Mouse (Mus musculus): ENCODE results near the gene Slc39a5. TPM values are rescaled to one million over a fixed set of nuclear protein-coding genes. Genes with fewer than 3 reads are reported as not detected.
A peak's percentile ranks its signal among the peaks of the same experiment; 100 is the strongest.

Slc39a5 gene
- total and polyA plus RNA-seq, 2 experiments, result 2.0 to 3.2 TPM

- Histone ChIP-seq H3K9ac (ENCODE audit: low read depth, low read length) (no peak overlapping the region), H3K27me3 (ENCODE audit: control insufficient read depth, insufficient read depth, low read length) (no peaks in the 10 kb centered on the region), H3K36me3 (ENCODE audit: control insufficient read depth, insufficient read depth, low read length) (no peaks in the 10 kb centered on the region), H3K4me3 (ENCODE audit: insufficient read depth, low read depth, low read length) (no peak overlapping the region), H3K79me2 (ENCODE audit: control insufficient read depth, insufficient read depth, low read length) (peaks cover 11% of the 10 kb centered on the region; the same call in 1 of the 2 replicates), H3K27ac (replicated peaks; ENCODE audit: insufficient read depth, low read depth, low read length) (no peak overlapping the region; the same call in 1 of the 2 replicates), H3K4me1 (ENCODE audit: control insufficient read depth, insufficient read depth, low read length) (peaks cover 12% of the 10 kb centered on the region)
- DNase-seq (ENCODE audit: extremely low read depth, low read depth, low spot score), result peak; percentile 57
- WGBS, result 41% methylated on average over 6 of the region's 6 CpGs
- no peak for TF ChIP-seq POLR2A (IDR thresholded peaks at IDR 0.05; ENCODE audit: extremely low read depth, insufficient read depth, low read length)
- TF ChIP-seq CTCF (IDR thresholded peaks at IDR 0.05; ENCODE audit: low read depth, low read length), result no peak
Measured at GRCm38 (mm10) chr10:128372989-128373748, 27.9 kb downstream of the Slc39a5 start.

GRCm38 (mm10) chr10:128372142-128372541, 28.9 kb downstream of the Slc39a5 start:
- no peak overlapping the region for H3K4me3 ChIP-seq (ENCODE audit: insufficient read depth, low read depth, low read length)
- H3K9ac ChIP-seq (ENCODE audit: low read depth, low read length), result no peak overlapping the region
- H3K36me3 ChIP-seq (ENCODE audit: control insufficient read depth, insufficient read depth, low read length), result no peaks in the 10 kb centered on the region
- H3K27me3 ChIP-seq (ENCODE audit: control insufficient read depth, insufficient read depth, low read length), result no peaks in the 10 kb centered on the region
- H3K4me1 ChIP-seq (ENCODE audit: control insufficient read depth, insufficient read depth, low read length), result peaks cover 12% of the 10 kb centered on the region
- no peak overlapping the region for H3K27ac ChIP-seq (replicated peaks; ENCODE audit: insufficient read depth, low read depth, low read length)
- DNase-seq (ENCODE audit: extremely low read depth, low read depth, low spot score), result no peak
- 80% methylated on average over 5 of the region's 5 CpGs for WGBS
- peaks cover 5% of the 10 kb centered on the region; the same call in 1 of the 2 replicates for H3K79me2 ChIP-seq (ENCODE audit: control insufficient read depth, insufficient read depth, low read length)
- no peak for TF ChIP-seq POLR2A (IDR thresholded peaks at IDR 0.05; ENCODE audit: extremely low read depth, insufficient read depth, low read length)
- no peak for TF ChIP-seq CTCF (IDR thresholded peaks at IDR 0.05; ENCODE audit: low read depth, low read length)

GRCm38 (mm10) chr10:128370601-128371000, 30.4 kb downstream of the Slc39a5 start:
- 69% methylated on average over 4 of the region's 4 CpGs for WGBS
- H3K4me1 ChIP-seq (ENCODE audit: control insufficient read depth, insufficient read depth, low read length), result peaks cover 13% of the 10 kb centered on the region
- no peak for TF ChIP-seq CTCF (IDR thresholded peaks at IDR 0.05; ENCODE audit: low read depth, low read length)
- no peak for TF ChIP-seq POLR2A (IDR thresholded peaks at IDR 0.05; ENCODE audit: extremely low read depth, insufficient read depth, low read length)
- no peaks in the 10 kb centered on the region for H3K36me3 ChIP-seq (ENCODE audit: control insufficient read depth, insufficient read depth, low read length)
- H3K27ac ChIP-seq (replicated peaks; ENCODE audit: insufficient read depth, low read depth, low read length), result no peak overlapping the region
- no peaks in the 10 kb centered on the region for H3K27me3 ChIP-seq (ENCODE audit: control insufficient read depth, insufficient read depth, low read length)
- peaks cover 3% of the 10 kb centered on the region; the same call in 1 of the 2 replicates for H3K79me2 ChIP-seq (ENCODE audit: control insufficient read depth, insufficient read depth, low read length)
- H3K4me3 ChIP-seq (ENCODE audit: insufficient read depth, low read depth, low read length), result no peak overlapping the region
- no peak overlapping the region for H3K9ac ChIP-seq (ENCODE audit: low read depth, low read length)
- DNase-seq (ENCODE audit: extremely low read depth, low read depth, low spot score), result no peak

- no peak for TF ChIP-seq POLR2A (IDR thresholded peaks at IDR 0.05; ENCODE audit: extremely low read depth, insufficient read depth, low read length)
- TF ChIP-seq CTCF (IDR thresholded peaks at IDR 0.05; ENCODE audit: low read depth, low read length), result no peak
- H3K4me3 ChIP-seq (ENCODE audit: insufficient read depth, low read depth, low read length), result no peak overlapping the region
- H3K27me3 ChIP-seq (ENCODE audit: control insufficient read depth, insufficient read depth, low read length), result no peaks in the 10 kb centered on the region
- DNase-seq (ENCODE audit: extremely low read depth, low read depth, low spot score), result no peak
- H3K79me2 ChIP-seq (ENCODE audit: control insufficient read depth, insufficient read depth, low read length), result peaks cover 5% of the 10 kb centered on the region; the same call in 1 of the 2 replicates
- 77% methylated on average over 6 of the region's 6 CpGs for WGBS
- no peak overlapping the region for H3K27ac ChIP-seq (replicated peaks; ENCODE audit: insufficient read depth, low read depth, low read length)
- no peaks in the 10 kb centered on the region for H3K36me3 ChIP-seq (ENCODE audit: control insufficient read depth, insufficient read depth, low read length)
- no peak overlapping the region for H3K9ac ChIP-seq (ENCODE audit: low read depth, low read length)
- peaks cover 13% of the 10 kb centered on the region for H3K4me1 ChIP-seq (ENCODE audit: control insufficient read depth, insufficient read depth, low read length)
Measured at GRCm38 (mm10) chr10:128370021-128370420, 31.0 kb downstream of the Slc39a5 start.

- Histone ChIP-seq H3K79me2 (ENCODE audit: control insufficient read depth, insufficient read depth, low read length) (peaks cover 5% of the 10 kb centered on the region; the same call in 1 of the 2 replicates), H3K9ac (ENCODE audit: low read depth, low read length) (peak overlapping the region; percentile 89), H3K27me3 (ENCODE audit: control insufficient read depth, insufficient read depth, low read length) (no peaks in the 10 kb centered on the region), H3K27ac (replicated peaks; ENCODE audit: insufficient read depth, low read depth, low read length) (peak overlapping the region; percentile 84), H3K4me1 (ENCODE audit: control insufficient read depth, insufficient read depth, low read length) (peaks cover 13% of the 10 kb centered on the region), H3K36me3 (ENCODE audit: control insufficient read depth, insufficient read depth, low read length) (no peaks in the 10 kb centered on the region), H3K4me3 (ENCODE audit: insufficient read depth, low read depth, low read length) (no peak overlapping the region)
- TF ChIP-seq CTCF (IDR thresholded peaks at IDR 0.05; ENCODE audit: low read depth, low read length) (no peak), POLR2A (IDR thresholded peaks at IDR 0.05; ENCODE audit: extremely low read depth, insufficient read depth, low read length) (no peak)
- DNase-seq (ENCODE audit: extremely low read depth, low read depth, low spot score), result no peak
- WGBS, result 45% methylated on average over 6 of the region's 6 CpGs
Measured at GRCm38 (mm10) chr10:128369599-128369998, 31.4 kb downstream of the Slc39a5 start.

- H3K27me3 ChIP-seq (ENCODE audit: control insufficient read depth, insufficient read depth, low read length), result no peaks in the 10 kb centered on the region
- peak overlapping the region; percentile 84 for H3K27ac ChIP-seq (replicated peaks; ENCODE audit: insufficient read depth, low read depth, low read length)
- peak overlapping the region; percentile 89 for H3K9ac ChIP-seq (ENCODE audit: low read depth, low read length)
- 4% methylated on average over 9 of the region's 9 CpGs for WGBS
- H3K4me1 ChIP-seq (ENCODE audit: control insufficient read depth, insufficient read depth, low read length), result peaks cover 13% of the 10 kb centered on the region
- no peak for DNase-seq (ENCODE audit: extremely low read depth, low read depth, low spot score)
- peaks cover 2% of the 10 kb centered on the region; the same call in 1 of the 2 replicates for H3K36me3 ChIP-seq (ENCODE audit: control insufficient read depth, insufficient read depth, low read length)
- H3K4me3 ChIP-seq (ENCODE audit: insufficient read depth, low read depth, low read length), result peak overlapping the region; percentile 86
- peaks cover 5% of the 10 kb centered on the region; the same call in 1 of the 2 replicates for H3K79me2 ChIP-seq (ENCODE audit: control insufficient read depth, insufficient read depth, low read length)
- TF ChIP-seq POLR2A (IDR thresholded peaks at IDR 0.05; ENCODE audit: extremely low read depth, insufficient read depth, low read length) (no peak), CTCF (IDR thresholded peaks at IDR 0.05; ENCODE audit: low read depth, low read length) (no peak)
Measured at GRCm38 (mm10) chr10:128369218-128369543, 31.8 kb downstream of the Slc39a5 start.

Measured in liver, adult 2 months (tissue).